Comparison of ENCODE assay signal across 17 mouse cellular contexts in genomic region chr6:137641642-137642041, GRCm38 (mm10).
"Had no signal": no experiment of that assay in that cellular context is flagged by ENCODE, and none has a peak within 500 bp of the region (broad histone marks: within the 10 kb centered on the region; RNA-seq: fewer than 3 reads in every experiment).

No protein-coding gene starts in this region.

- H3K9me3 ChIP-seq: midbrain, embryonic 12.5 days; neural tube, embryonic 12.5 days; stomach, embryonic 15.5 days had no signal

- ATAC-seq: midbrain, embryonic 16.5 days had no signal

- DNase-seq: lung, adult 18-20 months; lung, embryonic 14.5 days; lung, postnatal 14 days; lung, postnatal 36 days; midbrain, embryonic 14.5 days; right cerebral cortex, postnatal 14 days; thymus, adult 2 months; thymus, postnatal 25 days; thymus, postnatal 4 days had no signal

- H3K27ac ChIP-seq: liver, embryonic 14.5 days; macrophage; midbrain, embryonic 12.5 days; neural tube, embryonic 12.5 days; stomach, embryonic 15.5 days; stomach, postnatal 0 days had no signal

- H3K9ac ChIP-seq: liver, embryonic 14.5 days; lung, embryonic 14.5 days; midbrain, embryonic 12.5 days; neural tube, embryonic 12.5 days; stomach, embryonic 15.5 days had no signal

- H3K4me3 ChIP-seq: megakaryocyte, embryonic 14.5 days; midbrain, embryonic 12.5 days; neural tube, embryonic 12.5 days; stomach, embryonic 15.5 days had no signal

- H3K4me1 ChIP-seq: megakaryocyte, embryonic 14.5 days; midbrain, embryonic 12.5 days; neural tube, embryonic 12.5 days had no signal

- H3K27me3 ChIP-seq: neural tube, embryonic 12.5 days; stomach, embryonic 15.5 days had no signal

- H3K4me2 ChIP-seq: lung, embryonic 14.5 days; midbrain, embryonic 12.5 days; neural tube, embryonic 12.5 days; stomach, embryonic 15.5 days had no signal

- H3K36me3 ChIP-seq: midbrain, embryonic 12.5 days; neural tube, embryonic 12.5 days; stomach, embryonic 15.5 days had no signal
